Mouse (Mus musculus): ENCODE results near the gene Dpysl5.

The Dpysl5 gene

GRCm38 (mm10) chr5:30824124-30824988, 113.0 kb downstream of the Dpysl5 start:
- DNase-seq: peak in 1 of 2 experiments; percentile 26

GRCm38 (mm10) chr5:30825166-30825565, 113.8 kb downstream of the Dpysl5 start:
- DNase-seq: peak; percentile 63 to 76

- DNase-seq: peak; percentile 72 to 82
Measured at GRCm38 (mm10) chr5:30825821-30826220, 114.5 kb downstream of the Dpysl5 start.

GRCm38 (mm10) chr5:30833416-30833815, 122.1 kb downstream of the Dpysl5 start:
- no peak for DNase-seq

GRCm38 (mm10) chr5:30839731-30840130, 128.4 kb downstream of the Dpysl5 start:
- no peak for DNase-seq

GRCm38 (mm10) chr5:30841896-30842295, 130.5 kb downstream of the Dpysl5 start:
- no peak for DNase-seq

All from cerebellum, postnatal 10 days (tissue).